Mouse (Mus musculus) G1E (cell line): ENCODE data around the gene Pcbp3. TPM values are rescaled to one million over a fixed set of nuclear protein-coding genes. Genes with fewer than 3 reads are reported as not detected.

ENCODE experiments used
- ATAC-seq: 2 replicates; pipeline ENCODE4 v1.8.0; 2016; ENCODE audit warnings: mild to moderate bottlenecking; ENCODE audit not compliant: insufficient number of reproducible peaks, poor library complexity, low FRiP score, severe bottlenecking; ENCODE audit errors: extremely low read depth
- DNase-seq: peaks from one replicate; pipeline ENCODE4 v3.0.0; 2012; ENCODE audit warnings: low spot score
- H3K27me3 ChIP-seq: 2 replicates; pipeline ENCODE4 v1.6.1; 2012; ENCODE audit warnings: mild to moderate bottlenecking, low read length, inconsistent platforms; ENCODE audit not compliant: insufficient read depth
- H3K36me3 ChIP-seq: replicated peaks from 2 replicates; pipeline ENCODE3; 2012; ENCODE audit warnings: mild to moderate bottlenecking, inconsistent platforms
- H3K4me1 ChIP-seq: 2 replicates; pipeline ENCODE4 v1.6.1; 2012; ENCODE audit warnings: low read depth, low read length, inconsistent platforms, mixed read lengths; ENCODE audit not compliant: insufficient read depth
- H3K4me3 ChIP-seq: 2 replicates; pipeline ENCODE4 v1.5.1; 2012; ENCODE audit warnings: low read depth, mild to moderate bottlenecking, inconsistent platforms, low read length, moderate library complexity, mixed read lengths
- H3K9me3 ChIP-seq: replicated peaks from 2 replicates; pipeline ENCODE4 v1.6.1; 2012; ENCODE audit warnings: inconsistent platforms
- CTCF ChIP-seq: IDR thresholded peaks from 2 replicates; pipeline ENCODE4 v1.5.1; 2012; ENCODE audit warnings: low read depth, low read length, inconsistent platforms, mixed read lengths
- GATA1 ChIP-seq: IDR thresholded peaks from 2 replicates; pipeline ENCODE4 v1.6.1; 2012; ENCODE audit warnings: borderline replicate concordance, low read length, inconsistent platforms, mixed read lengths
- GATA2 ChIP-seq: IDR thresholded peaks from 2 replicates; pipeline ENCODE4 v1.6.1; 2012; ENCODE audit warnings: low read depth, low read length, inconsistent platforms, borderline replicate concordance
- POLR2AphosphoS5 ChIP-seq: IDR thresholded peaks from 2 replicates; pipeline ENCODE4 v1.6.1; 2012; ENCODE audit warnings: low read depth, low read length, inconsistent platforms; ENCODE audit not compliant: insufficient replicate concordance
- TAL1 ChIP-seq: conservative IDR thresholded peaks from 2 replicates; pipeline ENCODE4 v1.6.1; 2012; ENCODE audit warnings: low read depth, low read length, inconsistent platforms, mixed read lengths
- polyA plus RNA-seq: library from polyadenylated mRNA; stranded (reverse); fragments of >175 nt; gene quantifications from 2 replicates; pipeline ENCODE4 v1.2.3, GENCODE M21; 2012
- total RNA-seq, 2 experiments: library from RNA; stranded (forward) in 1 of 2; stranded (reverse) in 1 of 2; fragments of 200-1000 nt in 1 of 2; fragments of >200 nt in 1 of 2; fragmentation: Nextera tagmentation in 1 of 2; gene quantifications; 2 replicates each; pipeline ENCODE4 v1.2.3; 2014 to 2017

Pcbp3 gene
- total and polyA plus RNA-seq, 3 experiments: not detected

GRCm38 (mm10) chr10:76721746-76722145, 239.9 kb downstream of the Pcbp3 start:
- DNase-seq (no peak), ATAC-seq (no peak)
- Histone ChIP-seq H3K9me3 (no peaks in the 10 kb centered on the region), H3K36me3 (no peaks in the 10 kb centered on the region), H3K27me3 (no peaks in the 10 kb centered on the region; the same call in 1 of the 2 replicates), H3K4me1 (no peaks in the 10 kb centered on the region), H3K4me3 (no peak overlapping the region)
- no peak for TF ChIP-seq TAL1
- no peak for TF ChIP-seq CTCF
- no peak for TF ChIP-seq POLR2AphosphoS5
- no peak for TF ChIP-seq GATA1
- TF ChIP-seq GATA2: no peak

- TF ChIP-seq TAL1: no peak
- TF ChIP-seq CTCF: no peak
- TF ChIP-seq GATA1: no peak
- no peak for TF ChIP-seq GATA2
- TF ChIP-seq POLR2AphosphoS5: no peak
- Histone ChIP-seq H3K4me3 (no peak overlapping the region), H3K4me1 (no peaks in the 10 kb centered on the region), H3K27me3 (no peaks in the 10 kb centered on the region; the same call in 1 of the 2 replicates), H3K36me3 (no peaks in the 10 kb centered on the region), H3K9me3 (no peaks in the 10 kb centered on the region)
- no peak for DNase-seq
- ATAC-seq: no peak
Measured at GRCm38 (mm10) chr10:76721216-76721615, 240.5 kb downstream of the Pcbp3 start.

DNA sequence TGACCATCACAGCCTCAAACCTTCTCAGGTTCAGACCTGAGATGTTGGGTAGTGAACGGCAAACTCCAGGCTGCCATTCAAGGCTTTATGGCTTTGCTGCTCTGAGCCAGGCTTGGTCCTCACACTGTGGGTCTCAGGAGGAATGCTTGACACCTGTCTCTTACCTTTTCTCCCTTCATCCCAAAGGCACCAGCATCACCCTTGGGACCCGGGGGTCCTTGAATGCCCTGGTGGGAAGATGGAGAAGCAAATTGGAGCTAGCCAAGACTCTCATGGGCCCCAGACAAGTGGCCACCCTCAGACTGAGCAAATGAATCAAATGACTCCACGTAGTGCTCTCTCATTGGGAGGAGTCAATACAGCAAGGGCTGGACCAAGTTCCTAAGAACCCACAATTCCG, 244.1 kb downstream of the Pcbp3 start:
- no peak for DNase-seq

DNA sequence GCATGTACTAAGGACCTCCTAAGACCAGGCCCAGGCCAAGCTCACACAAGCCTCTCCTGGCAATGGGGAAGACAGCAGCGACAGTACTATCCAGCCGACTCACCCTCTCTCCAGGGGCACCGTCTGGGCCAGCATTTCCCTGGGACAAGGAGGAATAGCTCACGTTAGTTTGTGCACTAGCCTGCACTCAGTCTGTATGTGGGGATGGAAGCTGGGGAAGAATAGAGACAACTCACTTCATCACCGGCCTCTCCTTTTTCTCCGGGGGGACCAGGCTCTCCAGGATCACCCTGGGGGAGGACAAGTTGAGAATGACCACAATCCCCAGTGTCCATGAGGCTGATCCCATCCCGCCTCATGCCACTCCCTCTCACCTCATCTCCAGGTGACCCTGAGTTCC, 244.7 kb downstream of the Pcbp3 start:
- no peak for DNase-seq
- no peaks in the 10 kb centered on the region for H3K9me3 ChIP-seq
- TF ChIP-seq POLR2AphosphoS5 (no peak), GATA2 (no peak), CTCF (no peak), TAL1 (no peak), GATA1 (no peak)
- no peak overlapping the region for H3K4me3 ChIP-seq
- no peak for ATAC-seq
- no peaks in the 10 kb centered on the region for H3K4me1 ChIP-seq
- H3K27me3 ChIP-seq: no peaks in the 10 kb centered on the region
- no peaks in the 10 kb centered on the region for H3K36me3 ChIP-seq

More for the DNA sequence above, 244.1 kb downstream of the Pcbp3 start:
- no peaks in the 10 kb centered on the region for H3K4me1 ChIP-seq
- H3K4me3 ChIP-seq: no peak overlapping the region
- H3K9me3 ChIP-seq: no peaks in the 10 kb centered on the region
- no peaks in the 10 kb centered on the region for H3K27me3 ChIP-seq
- no peak for ATAC-seq
- H3K36me3 ChIP-seq: no peaks in the 10 kb centered on the region
- TF ChIP-seq GATA1 (no peak), GATA2 (no peak), TAL1 (no peak)

DNA sequence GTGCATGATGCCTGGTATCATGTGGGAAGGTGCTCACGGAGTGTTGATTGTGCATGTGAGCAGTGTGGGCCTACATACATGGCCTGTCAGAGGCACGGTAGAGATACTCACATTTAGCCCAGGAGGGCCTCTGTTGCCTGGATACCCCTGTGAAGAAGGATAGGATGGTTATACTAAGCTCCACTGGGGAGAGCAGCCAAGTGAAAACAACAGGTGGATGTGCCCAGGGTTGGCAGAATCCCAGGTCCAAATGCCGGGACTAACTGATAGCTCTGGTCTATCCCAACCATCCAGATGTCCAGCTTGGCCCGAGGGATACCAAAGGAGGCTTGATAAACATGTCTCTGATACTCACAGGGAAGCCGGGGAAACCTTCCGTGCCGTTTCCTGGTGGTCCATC, 247.4 kb downstream of the Pcbp3 start:
- TF ChIP-seq GATA2: no peak
- no peak for TF ChIP-seq TAL1
- no peak for TF ChIP-seq POLR2AphosphoS5
- TF ChIP-seq GATA1: no peak
- TF ChIP-seq CTCF: no peak
- Histone ChIP-seq H3K4me1 (no peaks in the 10 kb centered on the region), H3K36me3 (no peaks in the 10 kb centered on the region), H3K4me3 (no peak overlapping the region), H3K9me3 (no peaks in the 10 kb centered on the region), H3K27me3 (no peaks in the 10 kb centered on the region)
- DNase-seq (no peak), ATAC-seq (no peak)

DNA sequence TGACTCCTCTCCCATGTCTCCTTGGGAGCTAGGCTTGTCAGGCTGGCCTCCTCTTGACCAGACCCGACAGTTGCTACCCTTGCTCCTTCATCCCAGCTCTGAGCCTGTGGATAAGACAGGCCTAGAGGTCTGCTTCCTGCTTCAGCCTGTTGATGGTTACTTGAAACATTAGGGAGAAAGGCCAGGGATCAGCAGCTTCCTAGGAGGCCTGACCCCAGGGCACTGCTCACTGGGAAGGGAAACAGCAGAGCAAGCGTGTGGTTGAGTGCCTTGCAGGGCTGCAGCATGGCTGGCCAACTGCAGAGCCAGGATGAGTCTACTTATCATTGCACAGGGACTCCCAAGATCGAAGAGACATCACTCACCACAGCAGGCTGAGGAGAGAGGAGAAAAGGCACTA, 249.2 kb downstream of the Pcbp3 start:
- Histone ChIP-seq H3K36me3 (no peaks in the 10 kb centered on the region), H3K9me3 (no peaks in the 10 kb centered on the region), H3K27me3 (no peaks in the 10 kb centered on the region), H3K4me1 (no peaks in the 10 kb centered on the region), H3K4me3 (no peak overlapping the region)
- TF ChIP-seq POLR2AphosphoS5 (no peak), CTCF (no peak), TAL1 (no peak), GATA2 (no peak), GATA1 (no peak)
- DNase-seq (no peak), ATAC-seq (no peak)

Other genes with a start within 250 kb of the Pcbp3 start
- gene Col6a1, start 235.7 kb downstream of the Pcbp3 start, total RNA-seq (2014; fragmentation: Nextera tagmentation): not detected in 2 replicates
- 0.05 TPM in 1 of 2 replicates, not detected in the other for gene Col6a1, start 235.7 kb downstream of the Pcbp3 start, total RNA-seq (2017)
- not detected in 2 replicates for gene Col6a1, start 235.7 kb downstream of the Pcbp3 start, polyA plus RNA-seq
- 9.8 and 18.1 TPM in 2 replicates for gene Slc19a1, start 70.4 kb upstream of the Pcbp3 start, total RNA-seq (2014; fragmentation: Nextera tagmentation)
- gene Slc19a1, start 70.4 kb upstream of the Pcbp3 start, total RNA-seq (2017): 10.5 and 11.8 TPM in 2 replicates
- 33.6 and 39.0 TPM in 2 replicates for gene Slc19a1, start 70.4 kb upstream of the Pcbp3 start, polyA plus RNA-seq
- 19.3 and 33.0 TPM in 2 replicates for gene Col18a1, start 204.7 kb upstream of the Pcbp3 start, total RNA-seq (2014; fragmentation: Nextera tagmentation)
- gene Col18a1, start 204.7 kb upstream of the Pcbp3 start, total RNA-seq (2017): 45.1 and 46.8 TPM in 2 replicates
- 145 and 178 TPM in 2 replicates for gene Col18a1, start 204.7 kb upstream of the Pcbp3 start, polyA plus RNA-seq